ENCODE assay signal across 15 mouse cellular contexts in genomic region chr3:84020528-84020927, GRCm38 (mm10).
"Had no signal": no experiment of that assay in that cellular context is flagged by ENCODE, and none has a peak within 500 bp of the region (broad histone marks: within the 10 kb centered on the region; RNA-seq: fewer than 3 reads in every experiment).

No protein-coding gene starts in this region.

- H3K36me3 ChIP-seq: lung, embryonic 15.5 days; midbrain, embryonic 15.5 days had no signal

- H3K27ac ChIP-seq: lung, embryonic 15.5 days; macrophage; midbrain, embryonic 13.5 days; midbrain, embryonic 15.5 days; neural tube, embryonic 12.5 days had no signal

- H3K9ac ChIP-seq: lung, embryonic 15.5 days; midbrain, embryonic 13.5 days; midbrain, embryonic 15.5 days; neural tube, embryonic 12.5 days; stomach, embryonic 15.5 days had no signal

- DNase-seq: lung, adult 2 months; lung, postnatal 14 days; lung, postnatal 36 days; right cerebral cortex, postnatal 14 days; thymus, adult 2 months; thymus, postnatal 25 days; thymus, postnatal 4 days had no signal

- H3K9me3 ChIP-seq: lung, embryonic 15.5 days; megakaryocyte, embryonic 14.5 days; midbrain, embryonic 13.5 days; midbrain, embryonic 15.5 days; neural tube, embryonic 12.5 days; stomach, embryonic 15.5 days had no signal

- ATAC-seq: midbrain, embryonic 13.5 days; midbrain, embryonic 15.5 days had no signal

- H3K4me3 ChIP-seq: lung, embryonic 15.5 days; midbrain, embryonic 13.5 days; midbrain, embryonic 15.5 days; neural tube, embryonic 12.5 days; stomach, embryonic 15.5 days had no signal

- H3K27me3 ChIP-seq: lung, embryonic 15.5 days; megakaryocyte, embryonic 14.5 days; midbrain, embryonic 13.5 days; midbrain, embryonic 15.5 days; neural tube, embryonic 12.5 days; stomach, embryonic 15.5 days had no signal

- H3K4me2 ChIP-seq: lung, embryonic 15.5 days; midbrain, embryonic 11.5 days; midbrain, embryonic 13.5 days; midbrain, embryonic 15.5 days; neural tube, embryonic 12.5 days; stomach, embryonic 15.5 days had no signal
